Mouse (Mus musculus): Measurements from ENCODE around the gene Nup107. TPM values are rescaled to one million over a fixed set of nuclear protein-coding genes. Genes with fewer than 3 reads are reported as not detected.
A peak's percentile ranks its signal among the peaks of the same experiment; 100 is the strongest.

Nup107 gene
- total and polyA plus RNA-seq, 3 experiments, result 47.7 to 97.0 (median 82.0) TPM

- peak; percentile 97 for TF ChIP-seq ELF1 (IDR thresholded peaks at IDR 0.05; ENCODE audit: low read depth, low read length)
Observed at GRCm38 (mm10) chr10:117792141-117793091, at the start of gene Nup107 (continued).

DNA sequence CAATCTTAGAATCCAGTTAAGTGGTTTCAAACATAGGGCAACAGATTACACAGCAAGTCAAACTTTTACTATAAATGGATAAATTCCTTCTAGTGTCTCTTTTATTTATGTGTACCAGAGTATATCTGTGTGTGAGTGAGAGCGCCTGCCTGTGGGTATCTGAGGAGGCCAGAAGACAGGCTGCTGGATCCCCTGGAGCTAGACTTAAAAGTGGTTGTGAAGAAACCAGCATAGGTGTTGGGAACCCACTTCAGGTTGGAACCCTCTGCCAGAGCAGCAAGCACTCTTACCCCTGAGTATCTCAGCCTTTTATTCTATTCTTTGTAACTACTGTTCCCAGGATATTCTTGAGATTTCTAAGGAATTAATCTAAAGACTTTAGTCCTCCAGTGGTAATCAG, 49.3 kb upstream of the Nup107 start:
- H3K9me3 ChIP-seq (replicated peaks; ENCODE audit: low read length), result no peaks in the 10 kb centered on the region
- H3K79me2 ChIP-seq (replicated peaks; ENCODE audit: control insufficient read depth, extremely low read depth, insufficient read depth, poor library complexity, severe bottlenecking), result peaks cover 78% of the 10 kb centered on the region
- DNase-seq (ENCODE audit: extremely low read depth), result no peak
- H3K4me1 ChIP-seq (ENCODE audit: control insufficient read depth in 1 of 2, insufficient read depth in 2 of 2), result peaks cover 8 to 61% of the 10 kb centered on the region in 2 experiments
- dilution Hi-C loops (cut with MboI; ENCODE audit: extremely low pct_ligation_motif_present, extremely low pct_unique_long_range_greater_than_20kb, low sequenced_read_pairs) (no loop called here), in situ Hi-C loops (cut with MboI; ENCODE audit: low pct_ligation_motif_present, low pct_unique_long_range_greater_than_20kb, low sequenced_read_pairs) (loop anchor here (25.0 kb wide), 1 partner anchor 271 kb away; no protein-coding TSS in a partner anchor)
- no peak overlapping the region for H3K4me3 ChIP-seq (replicated peaks in 1 of 3; ENCODE audit: low read depth in 2 of 3, low read length in 2 of 3, poor library complexity in 1 of 3)
- no peak overlapping the region for H3K27ac ChIP-seq (ENCODE audit: insufficient read depth, low read depth)
- no peaks in the 10 kb centered on the region for H3K27me3 ChIP-seq (replicated peaks)
- no peak overlapping the region for H3K4me2 ChIP-seq (ENCODE audit: insufficient read depth, low read depth, poor library complexity, severe bottlenecking)
- no peak overlapping the region for H3K9ac ChIP-seq (ENCODE audit: insufficient read depth, low read depth)
- H3K36me3 ChIP-seq (replicated peaks in 1 of 2; ENCODE audit: control insufficient read depth in 1 of 2, insufficient read depth in 1 of 2, low read length in 1 of 2), result peaks cover 0 to 18% of the 10 kb centered on the region in 2 experiments
- no peak for TF ChIP-seq MAFK (IDR thresholded peaks at IDR 0.05; ENCODE audit: insufficient replicate concordance, low read length)
- TF ChIP-seq MYC (IDR thresholded peaks at IDR 0.05; ENCODE audit: low read depth, low read length), result no peak
- no peak for TF ChIP-seq RAD21 (IDR thresholded peaks at IDR 0.05; ENCODE audit: low read depth, low read length)
- TF ChIP-seq MXI1 (IDR thresholded peaks at IDR 0.05; ENCODE audit: low read depth, low read length), result no peak
- no peak for TF ChIP-seq HCFC1 (IDR thresholded peaks at IDR 0.05; ENCODE audit: low read depth, low read length)
- TF ChIP-seq ZKSCAN1 (IDR thresholded peaks at IDR 0.05; ENCODE audit: borderline replicate concordance, low read depth, low read length), result no peak
- no peak for TF ChIP-seq SIN3A (IDR thresholded peaks at IDR 0.05; ENCODE audit: low read length)
- TF ChIP-seq SMC3 (IDR thresholded peaks at IDR 0.05; ENCODE audit: low read depth, low read length), result no peak
- TF ChIP-seq MAX (IDR thresholded peaks at IDR 0.05; ENCODE audit: low read length), result no peak
- TF ChIP-seq ZNF384 (IDR thresholded peaks at IDR 0.05; ENCODE audit: low read depth, low read length), result no peak
- TF ChIP-seq TBP (conservative IDR thresholded peaks at IDR 0.05; ENCODE audit: low read depth, low read length), result no peak
- no peak for TF ChIP-seq NELFE (IDR thresholded peaks at IDR 0.05; ENCODE audit: low read depth, low read length)
- no peak for TF ChIP-seq IRF4 (IDR thresholded peaks at IDR 0.05; ENCODE audit: low read depth, low read length)
- TF ChIP-seq ZMIZ1 (IDR thresholded peaks at IDR 0.05; ENCODE audit: low read depth, low read length), result no peak
- TF ChIP-seq USF2 (conservative IDR thresholded peaks at IDR 0.05; ENCODE audit: low read depth, low read length), result no peak
- TF ChIP-seq CHD2 (IDR thresholded peaks at IDR 0.05; ENCODE audit: low read length), result no peak
- TF ChIP-seq POLR2AphosphoS2 (IDR thresholded peaks at IDR 0.05; ENCODE audit: low read depth, low read length), result no peak
- TF ChIP-seq GABPA (IDR thresholded peaks at IDR 0.05; ENCODE audit: insufficient replicate concordance, low read depth, low read length), result no peak
- TF ChIP-seq JUND (conservative IDR thresholded peaks at IDR 0.05; ENCODE audit: low read depth, low read length), result no peak
- TF ChIP-seq EP300 (IDR thresholded peaks at IDR 0.05; ENCODE audit: low read length), result no peak

Measured in CH12.LX (cell line).